Mouse (Mus musculus) heart, adult 18-20 months (tissue): ENCODE data around the gene Abcg5. TPM values are rescaled to one million over a fixed set of nuclear protein-coding genes. Genes with fewer than 3 reads are reported as not detected.

ENCODE experiments used
- DNase-seq, 2 experiments: peaks; one replicate each; pipeline ENCODE4 v3.0.0; 2021 to 2022; ENCODE audit warnings: mixed read lengths in 1 of 2
- total RNA-seq, 2 experiments: library from RNA; stranded (reverse); gene quantifications; 2 replicates each; pipeline ENCODE4 v1.2.3; 2021

Gene Abcg5
- total RNA-seq, 2 experiments from 2014 or later = not detected

DNA sequence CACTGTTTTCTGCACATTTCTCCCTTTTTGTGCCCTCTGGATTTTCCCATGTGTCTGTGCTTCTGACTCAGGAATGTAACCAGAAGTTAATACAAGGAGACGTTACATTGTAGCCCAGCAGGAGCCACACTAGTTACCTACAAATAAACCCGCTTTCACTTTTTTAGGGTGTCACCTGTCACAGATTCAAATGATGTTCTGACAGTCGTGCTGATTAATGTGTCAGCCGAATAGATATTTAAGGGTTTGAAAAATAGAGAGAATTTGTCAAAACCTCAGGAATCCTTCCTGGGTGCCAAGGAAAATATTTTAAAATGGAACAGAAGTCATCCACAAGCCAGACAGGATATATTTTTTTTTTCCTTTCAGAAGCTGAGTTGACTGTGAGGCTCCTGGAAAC is 2.5 kb upstream of the Abcg5 start:
- no peak for DNase-seq

- no peak for DNase-seq
These were observed 1.5 kb upstream of the Abcg5 start for GRCm38 (mm10) chr17:84684284-84684683.

DNA sequence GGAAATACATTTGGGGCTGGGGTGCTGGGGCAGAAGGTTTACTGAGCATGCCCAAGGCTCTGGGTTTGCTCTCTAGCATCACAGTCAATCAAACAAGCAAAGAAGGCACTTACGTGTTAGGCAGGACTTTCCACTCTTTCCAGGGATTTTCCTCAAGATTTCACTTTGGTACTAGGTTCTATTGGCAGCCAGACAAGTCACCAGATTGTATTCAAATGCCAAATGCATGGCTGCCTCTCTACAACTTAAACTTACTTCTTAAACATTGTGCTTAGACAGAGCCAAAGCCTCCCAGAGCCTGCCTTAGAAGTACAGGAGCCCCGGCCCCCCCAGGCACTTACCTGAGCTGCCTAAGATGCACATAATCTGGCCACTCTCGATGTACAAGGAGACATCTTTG is 1.1 kb downstream of the Abcg5 start:
- DNase-seq = no peak

DNA sequence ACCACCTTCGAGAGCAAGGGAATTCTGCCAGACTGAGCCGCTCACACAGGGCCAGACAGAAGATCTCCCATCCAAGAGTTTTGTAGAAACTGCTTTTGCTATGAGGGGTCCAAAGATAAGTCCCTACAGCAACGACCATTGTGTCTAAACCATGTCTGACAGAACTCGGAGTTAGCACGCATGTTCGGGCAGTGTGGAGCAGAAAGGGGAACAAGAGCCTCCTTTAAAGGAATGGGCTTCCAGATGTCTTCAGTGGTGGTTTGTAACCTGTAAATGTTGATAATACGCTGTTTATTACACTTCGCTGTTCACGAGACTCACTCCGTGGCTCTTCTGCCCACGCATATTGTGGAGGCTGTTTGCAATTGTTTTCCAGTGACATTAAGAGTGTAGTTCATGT is 5.2 kb downstream of the Abcg5 start:
- no peak for DNase-seq

DNA sequence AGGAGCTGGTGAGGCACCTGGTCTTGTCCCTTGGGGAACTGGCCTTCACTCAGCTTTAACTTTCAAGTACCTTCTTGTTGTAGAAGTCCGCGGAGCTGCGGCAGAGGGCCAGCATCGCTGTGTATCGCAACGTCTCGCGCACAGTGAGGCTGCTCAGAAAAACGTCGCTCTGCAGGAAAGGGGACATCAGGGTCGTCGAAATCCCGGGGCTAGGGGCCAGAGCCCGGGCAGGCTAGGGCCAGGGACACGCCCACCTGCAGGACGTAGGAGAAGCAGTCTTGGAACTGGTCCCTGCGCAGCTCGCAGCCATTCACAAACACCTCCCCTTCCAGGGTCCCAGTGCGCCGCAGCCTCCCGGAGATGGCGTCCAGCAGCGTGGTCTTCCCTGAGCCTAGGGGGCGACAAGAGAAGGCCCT is 6.9 kb downstream of the Abcg5 start, which contains the start of gene Abcg8:
Gene Abcg8 (plus strand): TSS at position 352 of the 416 bp plus-strand sequence.
- DNase-seq = peak; percentile 6 to 21

- no peak for DNase-seq
These were observed 7.6 kb downstream of the Abcg5 start for GRCm38 (mm10) chr17:84675204-84675603.

DNA sequence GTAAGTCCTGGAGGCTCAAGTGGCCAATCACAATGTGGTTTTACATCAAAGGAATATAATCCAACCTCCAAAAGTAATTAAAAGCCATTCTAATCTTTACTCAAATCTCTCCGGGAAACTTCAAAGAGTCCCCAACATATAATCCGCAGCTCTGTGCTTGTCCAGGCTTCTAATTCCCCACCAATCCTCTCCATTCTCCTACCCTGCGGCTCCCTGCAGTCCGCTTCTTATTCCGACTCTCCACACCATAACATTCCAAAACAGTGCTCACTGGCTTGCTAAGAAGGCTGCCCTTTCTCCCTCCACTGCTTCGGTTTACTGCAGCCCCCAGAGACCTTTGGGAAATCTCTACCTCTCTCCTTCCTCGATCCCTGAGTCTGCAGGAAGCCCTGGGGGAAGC is 8.8 kb downstream of the Abcg5 start:
- no peak for DNase-seq

- DNase-seq = no peak
These were observed 10.1 kb downstream of the Abcg5 start for GRCm38 (mm10) chr17:84672376-84673369.

GRCm38 (mm10) chr17:84667848-84668247 is 15.0 kb downstream of the Abcg5 start:
- no peak for DNase-seq

DNA sequence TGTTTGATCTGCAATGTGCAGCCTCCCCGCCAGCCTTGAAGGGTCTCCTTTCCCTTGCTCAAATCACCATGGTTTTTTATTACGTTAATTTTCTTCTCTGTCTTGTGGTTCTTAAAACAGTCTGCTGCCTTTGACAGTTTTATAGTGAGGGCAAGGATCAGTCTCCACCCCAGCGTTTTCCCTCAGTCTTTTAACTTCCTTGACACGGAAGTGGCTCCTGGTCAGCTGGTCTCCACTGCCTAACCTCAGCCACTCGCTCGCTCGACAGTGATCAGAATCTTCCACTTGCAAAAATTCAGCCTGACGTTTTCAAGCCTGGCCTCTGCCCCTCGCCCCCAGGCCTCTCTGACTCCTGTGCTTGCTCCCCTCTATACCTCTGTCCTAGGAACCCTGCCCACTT is 17.1 kb downstream of the Abcg5 start:
- DNase-seq = no peak

DNA sequence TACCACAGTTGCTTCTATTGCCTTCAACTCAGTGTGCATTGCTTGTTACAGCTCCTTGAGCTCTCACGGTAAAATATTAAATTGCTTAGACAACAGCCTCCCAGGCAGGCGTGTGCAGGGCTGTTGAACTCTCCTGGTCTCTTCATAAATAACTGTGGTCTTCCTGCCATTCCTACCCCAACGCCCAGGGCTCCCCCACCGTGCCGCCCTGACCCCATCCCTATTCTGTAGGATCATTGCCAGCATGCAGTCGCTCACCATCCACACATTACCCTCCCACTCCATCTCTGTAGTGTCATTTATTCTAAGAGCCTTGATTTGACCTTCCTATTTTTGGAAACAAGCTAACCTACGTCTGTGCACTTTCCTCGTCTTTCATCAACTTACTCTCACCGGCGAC is 17.8 kb downstream of the Abcg5 start:
- DNase-seq = no peak

DNA sequence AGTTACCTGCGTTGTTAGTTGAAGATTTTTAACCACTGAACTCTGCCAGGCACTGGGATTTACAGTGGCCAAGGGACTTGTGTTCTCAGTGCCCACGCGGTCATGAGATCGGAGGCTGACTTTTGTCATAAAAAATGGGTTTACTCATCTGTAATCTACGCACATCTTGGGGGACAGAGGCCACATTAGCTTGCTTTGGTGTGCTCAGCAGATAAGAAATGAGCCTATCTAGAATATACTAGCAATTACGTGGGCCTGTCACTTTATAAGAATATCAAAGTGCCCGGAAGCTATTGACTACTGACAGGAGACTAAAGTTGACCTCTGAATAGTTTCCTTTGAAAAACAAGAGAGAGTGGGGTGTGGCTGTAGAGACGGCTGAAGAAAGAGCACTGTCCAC is 23.9 kb downstream of the Abcg5 start:
- no peak for DNase-seq

GRCm38 (mm10) chr17:84658195-84658594 is 24.6 kb downstream of the Abcg5 start:
- no peak for DNase-seq

DNA sequence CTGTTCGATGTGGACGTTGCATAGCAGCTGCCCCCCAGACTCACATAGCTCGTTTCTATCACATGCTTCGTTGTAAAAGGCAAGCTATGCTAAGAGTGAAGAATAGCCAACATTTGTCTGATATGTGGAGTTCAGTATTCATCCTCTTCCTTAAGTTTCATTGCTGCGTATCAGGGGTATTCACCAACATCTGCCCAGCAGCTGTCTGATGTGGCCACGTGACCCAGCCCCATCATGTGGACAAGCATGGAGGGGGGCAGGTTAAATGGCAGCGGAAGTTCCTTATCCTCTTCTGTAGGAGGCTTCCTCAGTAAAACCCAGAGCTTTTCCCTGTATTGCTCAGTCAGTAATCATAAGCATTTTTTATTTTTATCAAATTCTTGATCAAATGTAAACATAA is 25.0 kb downstream of the Abcg5 start:
- no peak for DNase-seq

DNA sequence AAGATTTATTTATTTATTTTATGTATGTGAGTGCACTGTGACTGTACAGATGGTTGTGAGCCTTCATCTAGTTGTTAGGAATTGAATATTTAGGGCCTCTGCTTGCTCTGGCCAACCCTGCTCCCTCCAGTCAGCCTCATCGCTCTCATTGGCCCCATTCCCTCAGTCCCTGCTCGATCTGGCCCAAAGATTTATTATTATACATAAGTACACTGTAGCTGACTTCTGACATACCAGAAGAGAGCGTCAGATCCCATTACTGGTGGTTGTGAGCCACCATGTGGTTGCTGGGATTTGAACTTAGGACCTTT is 25.4 kb downstream of the Abcg5 start:
- no peak for DNase-seq

- DNase-seq = no peak
These were observed 26.0 kb downstream of the Abcg5 start for GRCm38 (mm10) chr17:84656653-84657421.

DNA sequence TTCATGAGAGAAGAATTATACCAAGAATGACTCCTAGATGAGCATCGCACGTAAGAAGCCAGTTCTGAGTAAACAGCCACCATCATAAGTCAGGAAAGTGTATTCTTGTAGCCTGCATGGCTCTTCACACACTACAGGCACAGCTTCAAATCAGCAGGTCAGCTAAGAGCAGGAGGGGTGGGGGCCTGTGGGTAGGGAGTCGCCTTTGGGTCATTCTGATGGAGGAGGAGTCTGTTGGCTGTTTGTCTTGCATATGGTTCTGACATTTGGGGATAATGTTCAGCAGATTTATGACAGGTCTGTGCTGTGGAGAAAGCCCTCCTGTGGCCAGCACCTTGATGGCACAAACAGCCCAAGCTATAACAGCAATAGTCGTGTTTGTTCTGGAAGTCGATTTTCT is 26.6 kb downstream of the Abcg5 start:
- DNase-seq = no peak

GRCm38 (mm10) chr17:84653544-84653943 is 29.3 kb downstream of the Abcg5 start:
- no peak for DNase-seq

GRCm38 (mm10) chr17:84650302-84651017 is 32.4 kb downstream of the Abcg5 start:
- DNase-seq = no peak

DNA sequence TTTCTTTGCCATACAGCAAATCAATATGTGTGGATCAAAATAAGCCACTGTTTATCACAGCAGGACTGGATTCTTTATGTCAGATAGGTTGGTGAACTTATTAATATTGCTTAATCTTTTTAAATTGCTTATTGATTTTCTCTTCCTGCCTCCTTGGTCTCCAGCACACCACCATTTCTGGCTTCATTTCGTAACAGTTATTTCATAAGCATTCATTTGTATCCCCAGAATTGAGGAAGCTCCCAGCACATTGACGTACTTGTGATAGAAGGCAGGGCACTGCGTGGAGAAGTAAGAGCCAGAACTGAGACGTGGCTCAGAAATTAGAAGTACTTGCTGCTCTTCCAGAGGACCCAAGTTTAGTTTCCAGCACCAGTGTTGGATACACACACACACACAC is 35.2 kb downstream of the Abcg5 start:
- DNase-seq = no peak

DNA sequence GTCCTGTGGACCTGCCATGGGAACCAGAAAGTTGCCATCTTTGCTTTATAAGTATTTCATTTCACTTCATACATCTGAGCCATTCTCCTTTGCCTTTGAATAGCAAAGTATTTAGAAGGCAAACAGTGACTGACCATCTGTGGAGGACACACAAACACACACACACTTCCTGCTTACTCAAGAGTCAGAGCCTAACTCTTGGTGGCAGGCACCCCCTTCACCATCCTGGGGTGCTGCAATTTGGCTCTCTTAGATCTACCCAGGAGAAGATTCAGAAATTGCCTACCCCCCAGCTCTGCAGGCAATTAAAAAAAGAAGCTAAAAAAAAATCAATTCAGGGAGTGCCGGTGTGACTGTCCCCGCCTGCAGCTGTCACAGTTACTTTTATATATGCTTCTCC is 36.3 kb downstream of the Abcg5 start:
- no peak for DNase-seq

GRCm38 (mm10) chr17:84645894-84646293 is 36.9 kb downstream of the Abcg5 start:
- DNase-seq = no peak

- no peak for DNase-seq
These were observed 37.7 kb downstream of the Abcg5 start for GRCm38 (mm10) chr17:84645119-84645518.
